Mouse (Mus musculus) lung, adult 18-20 months (tissue): ENCODE data around the gene Lax1.
"Not testable (repeated sequence)": the region's sequence is repeated elsewhere in the genome, so short reads cannot be mapped to it uniquely, and the experiment has no call there.

Experiments
- DNase-seq, 2 experiments: peaks; one replicate each; pipeline ENCODE4 v3.0.0; 2022; ENCODE audit warnings: mixed read lengths in 2 of 2

The Lax1 gene

GRCm38 (mm10) chr1:133688301-133688700 lies 1.6 kb downstream of the Lax1 start:
- DNase-seq = no peak

DNA sequence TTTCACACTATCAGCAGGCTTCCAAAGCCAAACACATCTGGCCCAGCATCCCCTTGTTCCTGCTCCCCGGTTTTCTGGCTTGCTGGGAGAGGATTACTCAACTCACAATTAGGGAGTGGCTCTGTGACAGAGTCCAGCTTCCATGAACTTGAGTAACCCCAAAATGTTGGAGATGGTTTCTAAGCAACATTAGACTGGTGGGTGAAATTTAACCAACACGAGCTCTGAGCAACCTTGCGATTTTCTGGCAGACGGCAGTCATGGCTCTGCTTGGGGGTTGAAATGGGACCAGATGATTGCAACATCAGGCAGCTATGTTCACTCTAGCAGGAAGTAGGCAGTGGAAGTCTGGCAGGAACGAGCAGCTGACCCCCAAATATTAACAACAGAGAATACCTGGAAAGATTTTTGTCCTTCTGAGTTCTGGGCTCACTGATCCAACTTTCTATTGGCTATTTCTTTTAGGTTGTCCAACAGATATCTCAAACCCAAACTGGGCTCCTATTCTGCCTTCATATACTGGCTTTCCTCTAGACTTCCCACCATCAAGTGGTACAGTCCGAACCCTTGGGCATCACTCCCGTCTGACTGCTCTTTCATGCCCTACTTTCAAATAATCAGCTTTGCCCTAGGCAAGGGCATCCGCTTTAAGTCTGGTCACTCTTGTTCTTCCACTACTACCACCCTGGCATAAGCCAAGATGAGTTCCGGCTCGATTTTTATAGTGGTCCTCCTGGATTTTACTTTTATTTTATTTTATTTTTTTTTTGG lies 4.0 kb downstream of the Lax1 start:
- DNase-seq = peak; percentile 79 to 83

GRCm38 (mm10) chr1:133671801-133672200 lies 18.1 kb downstream of the Lax1 start:
- no peak for DNase-seq

- DNase-seq = no peak
These were observed 18.6 kb downstream of the Lax1 start for GRCm38 (mm10) chr1:133671266-133671665.

GRCm38 (mm10) chr1:133670776-133671175 lies 19.1 kb downstream of the Lax1 start:
- DNase-seq = no peak

DNA sequence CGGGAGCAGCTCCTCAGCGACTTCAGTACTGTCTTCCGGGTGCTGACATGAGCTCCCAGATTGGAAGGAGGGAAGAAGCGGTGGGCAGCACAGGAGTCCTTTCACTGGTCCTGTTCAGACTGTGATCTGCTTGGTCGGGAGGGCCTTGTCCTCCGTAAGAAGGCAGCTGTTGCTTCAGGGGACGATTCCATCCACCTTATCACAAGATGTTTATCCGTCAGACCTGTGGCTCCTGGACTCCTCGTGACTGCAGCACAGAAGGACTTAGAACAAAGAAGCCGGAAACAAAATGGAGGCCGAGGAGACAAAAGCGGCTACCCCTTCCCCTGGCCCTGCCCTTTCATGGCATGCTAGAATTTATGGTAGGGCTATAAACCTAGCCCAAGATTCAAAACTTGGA lies 19.7 kb downstream of the Lax1 start:
- no peak for DNase-seq

- no peak for DNase-seq
These were observed 21.3 kb downstream of the Lax1 start for GRCm38 (mm10) chr1:133668618-133669017.

DNA sequence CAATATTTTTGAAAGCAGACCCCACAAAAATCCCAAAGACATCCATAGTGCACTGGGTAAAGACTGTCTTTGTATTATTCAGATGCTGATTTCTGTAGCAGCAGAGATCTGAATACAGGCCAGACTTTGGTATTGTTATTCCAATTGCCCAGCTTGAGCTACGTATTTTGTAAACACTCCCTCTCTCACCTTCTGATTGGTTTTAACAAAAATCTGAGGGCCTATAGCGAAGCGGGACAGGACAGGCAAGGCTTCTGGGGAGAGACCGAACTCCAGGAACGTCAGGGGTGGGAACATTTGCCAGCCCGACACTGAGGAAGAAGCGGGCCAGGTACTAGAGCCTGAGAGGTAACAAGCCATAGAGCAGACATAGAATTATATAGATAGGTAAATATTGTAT lies 22.2 kb downstream of the Lax1 start:
- DNase-seq = no peak

DNA sequence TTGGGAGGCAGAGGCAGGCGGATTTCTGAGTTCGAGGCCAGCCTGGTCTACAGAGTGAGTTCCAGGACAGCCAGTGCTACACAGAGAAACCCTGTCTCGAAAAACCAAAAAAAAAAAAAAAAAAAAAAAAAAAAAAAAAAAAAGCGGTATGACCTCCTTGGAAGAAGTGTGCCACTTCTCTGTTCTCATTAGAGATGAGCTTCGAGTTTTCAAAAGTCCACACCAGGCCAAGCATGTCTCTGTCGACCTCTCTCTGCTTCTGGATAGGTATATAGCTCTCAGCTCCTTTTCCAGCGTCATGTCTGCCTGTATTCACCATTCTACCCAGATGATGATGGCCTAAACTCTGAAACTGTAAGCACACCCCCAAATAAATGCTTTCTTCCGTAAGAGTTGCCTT lies 24.2 kb downstream of the Lax1 start:
- not testable (repeated sequence) for DNase-seq

DNA sequence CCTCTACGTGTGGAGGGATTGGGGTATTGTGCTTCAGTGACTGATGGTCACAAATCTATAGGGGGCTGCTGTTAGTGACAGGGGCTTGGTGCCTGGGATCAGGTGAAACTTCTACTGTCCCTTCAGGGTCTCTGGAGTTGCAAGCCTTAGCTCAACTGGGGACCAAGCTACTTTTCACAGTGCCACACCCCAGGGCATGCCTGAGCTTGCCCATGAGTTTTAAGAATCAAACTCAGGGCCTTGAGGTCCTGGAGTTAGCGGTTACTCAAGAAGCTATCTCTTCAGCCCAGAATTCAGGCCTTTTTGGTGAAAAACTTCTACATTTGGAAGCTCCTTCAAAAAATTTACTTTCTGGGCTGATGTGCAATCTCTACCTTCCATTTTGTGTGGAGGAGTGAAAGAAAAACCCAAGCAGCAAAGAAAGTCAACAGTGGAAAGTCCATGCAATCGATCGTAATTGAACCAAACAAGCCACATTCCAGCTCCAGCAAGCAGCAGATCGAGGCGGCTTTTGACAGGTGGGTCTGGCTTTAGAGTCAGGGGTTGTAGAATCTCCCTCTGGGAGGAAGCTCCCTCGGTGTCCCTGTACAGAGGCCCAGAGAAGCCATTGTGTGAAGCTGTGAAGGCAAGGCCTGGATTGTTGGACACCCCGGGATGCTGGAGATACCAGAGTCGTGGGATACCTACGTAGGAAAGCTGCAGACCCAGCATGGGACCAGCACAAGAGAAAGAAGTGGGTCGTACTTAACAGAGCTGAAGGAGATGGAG lies 25.5 kb downstream of the Lax1 start:
- no peak for DNase-seq

- no peak for DNase-seq
These were observed 26.5 kb downstream of the Lax1 start for GRCm38 (mm10) chr1:133663427-133663826.

GRCm38 (mm10) chr1:133662941-133663340 lies 27.0 kb downstream of the Lax1 start:
- DNase-seq = no peak

DNA sequence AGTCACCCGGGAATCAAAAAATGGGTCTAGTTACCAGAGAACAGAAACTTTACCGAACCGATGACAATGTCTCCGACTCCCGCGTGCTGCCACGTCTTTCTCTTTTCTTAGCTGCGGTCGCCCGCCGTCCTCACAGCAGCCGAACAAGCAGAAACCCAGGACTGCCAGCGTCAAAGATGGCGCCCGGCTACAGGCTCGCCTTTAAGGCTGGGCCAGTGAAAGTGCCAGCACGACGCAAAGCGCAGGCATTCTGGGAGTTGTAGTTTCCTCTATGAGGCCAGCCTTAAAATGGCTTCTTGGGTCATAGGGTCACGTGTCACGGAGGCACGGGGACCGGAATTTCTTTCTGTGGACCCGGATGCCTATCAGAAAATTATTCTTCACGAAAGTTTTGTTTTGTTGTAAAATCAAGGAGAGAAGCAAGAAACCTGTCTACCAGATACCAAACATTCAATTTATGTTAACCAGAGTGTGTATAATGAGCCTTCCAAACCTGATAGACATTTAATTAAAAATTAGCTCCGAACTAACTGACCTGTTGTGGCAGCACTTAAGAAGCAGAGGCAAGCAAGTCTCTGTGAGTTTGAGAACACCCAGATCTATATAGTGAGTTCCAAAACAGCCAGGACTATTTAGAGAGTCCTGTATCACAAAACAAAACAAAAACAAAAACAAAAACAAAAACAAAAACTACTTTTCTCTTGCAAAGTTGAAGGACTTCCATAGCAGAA lies 28.5 kb downstream of the Lax1 start, which contains the start of gene Gm38394:
Gene Gm38394, minus strand, starts transcription at position 116 of the 731 bp plus-strand sequence.
- DNase-seq = peak; percentile 94 to 96

GRCm38 (mm10) chr1:133660466-133661202 lies 29.3 kb downstream of the Lax1 start, which contains the start of gene Zbed6:
Gene Zbed6, minus strand, starts transcription at chr1:133660885.
- DNase-seq = peak; percentile 64 to 80

GRCm38 (mm10) chr1:133658878-133659277 lies 31.0 kb downstream of the Lax1 start:
- no peak for DNase-seq

- DNase-seq = no peak
These were observed 33.1 kb downstream of the Lax1 start for GRCm38 (mm10) chr1:133656811-133657210.

DNA sequence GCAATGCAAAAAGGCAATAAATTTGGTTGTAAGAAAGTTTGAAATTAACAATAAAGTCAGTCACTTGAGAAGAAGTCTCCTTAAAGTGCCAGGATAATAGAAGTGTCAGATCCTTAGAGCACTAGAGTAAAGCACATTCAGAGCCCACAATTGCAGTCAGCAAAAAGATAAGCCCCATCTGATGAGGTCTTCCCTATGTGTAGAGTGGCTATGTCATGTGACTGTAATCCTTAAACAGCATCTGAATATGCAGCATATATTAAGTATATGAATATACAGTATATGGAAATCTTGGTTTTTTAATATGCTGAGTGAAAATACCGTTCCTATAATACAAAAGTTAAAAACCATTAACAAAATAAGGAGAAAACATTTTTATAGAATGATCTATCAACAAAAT lies 36.9 kb downstream of the Lax1 start:
- no peak for DNase-seq

DNA sequence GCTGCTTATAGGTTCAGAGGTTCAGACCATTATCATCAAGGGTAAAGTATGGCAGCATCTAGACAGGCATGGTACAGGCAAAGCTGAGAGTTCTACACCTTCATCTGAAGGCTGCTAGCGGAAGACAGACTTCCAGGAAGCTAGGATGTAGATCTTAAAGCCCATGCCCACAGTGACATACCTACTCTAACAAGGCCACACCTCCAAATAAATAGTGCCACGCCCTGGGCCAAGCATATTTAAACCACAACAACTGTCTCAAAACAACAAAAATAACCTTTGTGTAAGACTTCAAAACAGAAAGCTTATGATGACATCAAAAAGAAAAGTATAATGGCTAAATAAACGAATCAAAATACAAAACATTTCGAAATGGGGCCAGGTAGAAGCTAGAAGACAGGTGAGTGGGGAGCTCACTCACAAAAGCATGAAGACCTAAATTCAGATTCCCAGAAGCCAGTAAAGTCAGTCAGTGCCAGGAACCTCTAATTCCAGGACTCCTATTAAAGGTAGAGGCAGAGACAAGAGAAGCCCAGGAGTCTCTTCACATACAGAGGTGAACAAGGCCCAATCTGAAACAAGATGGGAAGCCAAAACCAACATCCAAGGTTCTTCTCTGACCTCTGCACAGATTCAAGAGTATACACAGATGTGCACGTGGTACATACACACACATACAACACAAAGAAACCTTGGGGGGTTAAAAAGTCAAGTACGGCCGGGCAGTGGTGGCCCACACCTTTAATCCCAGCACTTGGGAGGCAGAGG lies 39.4 kb downstream of the Lax1 start:
- DNase-seq = no peak

GRCm38 (mm10) chr1:133645652-133646051 lies 44.3 kb downstream of the Lax1 start:
- no peak for DNase-seq

DNA sequence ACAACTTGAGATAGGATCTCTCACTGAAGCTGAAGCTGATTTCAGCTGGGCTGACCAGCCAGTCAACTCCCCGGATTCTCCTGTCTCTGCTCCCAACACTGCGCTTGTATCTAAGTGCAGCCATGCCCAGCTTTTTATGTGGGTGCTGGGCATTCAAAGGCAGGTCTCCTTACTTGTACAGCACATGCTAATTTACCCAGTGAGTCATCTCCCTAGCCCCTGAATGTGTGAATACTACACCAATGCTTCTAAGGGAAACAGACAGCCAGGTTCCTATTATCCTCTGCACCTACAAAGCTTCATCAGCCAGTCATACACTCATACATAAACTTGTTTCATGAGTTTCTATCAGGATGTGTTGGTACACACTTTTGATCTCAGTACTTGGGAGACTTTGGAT lies 48.7 kb downstream of the Lax1 start:
- no peak for DNase-seq

GRCm38 (mm10) chr1:133638517-133638916 lies 51.4 kb downstream of the Lax1 start:
- no peak for DNase-seq

DNA sequence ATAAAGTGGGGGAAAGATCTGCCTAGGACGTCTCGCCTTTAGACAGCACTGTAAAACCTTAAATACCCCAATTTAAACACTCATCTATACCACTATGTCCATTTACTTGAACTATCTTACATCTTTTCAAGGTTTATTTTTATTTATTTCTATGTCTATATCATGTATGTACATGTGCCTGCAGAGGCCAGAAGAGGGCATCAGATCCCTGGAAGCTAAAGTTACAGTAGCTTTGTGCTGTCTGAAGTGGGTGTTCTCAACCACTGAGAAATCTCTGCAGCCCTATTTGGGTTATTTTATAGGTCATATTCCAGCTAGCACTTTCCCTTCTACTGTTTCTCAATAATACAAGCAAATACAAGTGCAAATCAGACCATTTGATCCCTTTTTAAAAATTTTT lies 57.7 kb downstream of the Lax1 start:
- no peak for DNase-seq
